Mouse (Mus musculus): ENCODE measurements at regions not wholly inside any gene's neighbourhood (a gene's known extent, or its start where the extent isn't known, plus 50 kb on each side); places are given as distances from the start of the nearest gene placed in this dataset.

DNA sequence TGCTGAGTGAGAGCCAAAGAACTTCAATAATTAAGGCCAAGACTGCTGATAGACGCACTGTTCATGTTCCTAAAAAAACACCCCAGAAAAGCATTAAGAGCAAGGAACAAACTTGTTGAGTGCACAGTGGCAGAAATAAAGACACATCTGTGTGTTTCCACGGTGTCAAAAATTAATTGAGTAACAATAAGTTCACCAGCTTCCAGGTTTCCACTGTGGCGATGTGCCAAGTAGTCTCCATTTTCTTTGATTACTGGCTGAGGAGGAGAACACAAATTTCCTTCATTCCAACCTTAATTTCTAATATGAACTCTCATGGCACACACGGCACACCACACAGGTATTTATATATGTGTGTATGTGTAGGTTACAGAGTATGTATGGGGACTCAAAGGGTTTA lies 54.3 kb upstream of the Lrpap1 start:
- no peaks in the 10 kb centered on the region for H3K4me1 ChIP-seq (ENCODE audit: insufficient read depth, low read length)
- no peak overlapping the region for H3K4me3 ChIP-seq (ENCODE audit: low read depth, low read length)
- 84% methylated on average over 4 of the region's 4 CpGs for WGBS
- H3K9me3 ChIP-seq (ENCODE audit: low read length): no peaks in the 10 kb centered on the region
- no peak for TF ChIP-seq CTCF (IDR thresholded peaks at IDR 0.05)
- H3K9ac ChIP-seq (replicated peaks; ENCODE audit: low read length, poor library complexity, severe bottlenecking): no peak overlapping the region
- no peaks in the 10 kb centered on the region for H3K36me3 ChIP-seq (ENCODE audit: insufficient read depth, low read length)
- no peak overlapping the region for H3K27ac ChIP-seq (ENCODE audit: low read depth, low read length)
- H3K27me3 ChIP-seq (ENCODE audit: insufficient read depth, low read length): no peaks in the 10 kb centered on the region
- no peak for ATAC-seq (ENCODE audit: low FRiP score)
- H3K4me2 ChIP-seq (ENCODE audit: low read depth, low read length, poor library complexity, severe bottlenecking): no peak overlapping the region
- DNase-seq (ENCODE audit: low spot score): no peak

- DNase-seq (ENCODE audit: low spot score): peak; percentile 77
- no peak for ATAC-seq (ENCODE audit: low FRiP score)
These were observed 53.7 kb upstream of the Lrpap1 start for GRCm38 (mm10) chr5:35159178-35159661.

DNA sequence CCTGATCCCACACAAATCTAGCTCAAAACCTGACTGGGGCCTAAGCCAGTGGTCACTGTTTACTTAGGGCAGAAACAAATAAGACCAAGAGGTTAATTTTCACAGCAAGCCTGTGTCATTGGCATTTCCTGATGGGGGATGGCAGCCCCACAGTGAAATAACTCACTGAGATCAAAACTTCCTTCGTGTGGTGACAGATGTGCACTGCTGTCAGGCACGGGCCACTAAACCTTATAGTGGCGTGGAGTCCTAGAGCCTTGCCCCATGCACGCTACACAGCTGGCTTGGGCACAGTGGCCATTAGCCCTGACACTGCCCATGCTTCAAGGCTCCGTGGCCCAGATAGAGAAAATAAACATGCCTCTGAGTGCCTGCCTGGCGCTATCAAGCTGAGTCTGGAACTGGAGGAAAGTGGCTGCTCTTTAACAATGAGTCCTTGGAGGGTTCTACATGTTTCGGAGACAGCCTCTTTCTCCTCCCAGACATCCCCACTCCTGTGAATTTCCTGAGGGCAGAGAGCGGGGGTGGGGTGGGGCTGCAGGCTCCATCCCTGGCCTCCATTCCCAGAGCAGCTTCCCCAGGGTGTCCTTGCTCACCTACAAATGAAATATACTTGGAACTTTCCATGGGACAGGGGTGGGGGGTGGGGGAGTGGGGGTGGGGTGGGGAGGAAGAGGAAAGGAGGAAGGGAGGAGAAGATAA lies 52.9 kb upstream of the Lrpap1 start:
- H3K4me3 ChIP-seq (ENCODE audit: low read depth, low read length): no peak overlapping the region
- no peaks in the 10 kb centered on the region for H3K4me1 ChIP-seq (ENCODE audit: insufficient read depth, low read length)
- no peak for DNase-seq (ENCODE audit: low spot score)
- no peaks in the 10 kb centered on the region for H3K9me3 ChIP-seq (ENCODE audit: low read length)
- no peaks in the 10 kb centered on the region for H3K27me3 ChIP-seq (ENCODE audit: insufficient read depth, low read length)
- WGBS: 65% methylated on average over 8 of the region's 8 CpGs
- H3K4me2 ChIP-seq (ENCODE audit: low read depth, low read length, poor library complexity, severe bottlenecking): no peak overlapping the region
- no peak for ATAC-seq (ENCODE audit: low FRiP score)
- no peak for TF ChIP-seq CTCF (IDR thresholded peaks at IDR 0.05)
- no peak overlapping the region for H3K27ac ChIP-seq (ENCODE audit: low read depth, low read length)
- H3K36me3 ChIP-seq (ENCODE audit: insufficient read depth, low read length): no peaks in the 10 kb centered on the region
- no peak overlapping the region for H3K9ac ChIP-seq (replicated peaks; ENCODE audit: low read length, poor library complexity, severe bottlenecking)

More at GRCm38 (mm10) chr5:35159178-35159661, 53.7 kb upstream of the Lrpap1 start:
- Histone ChIP-seq H3K27ac (ENCODE audit: low read depth, low read length) (no peak overlapping the region), H3K4me1 (ENCODE audit: insufficient read depth, low read length) (no peaks in the 10 kb centered on the region), H3K36me3 (ENCODE audit: insufficient read depth, low read length) (no peaks in the 10 kb centered on the region), H3K27me3 (ENCODE audit: insufficient read depth, low read length) (no peaks in the 10 kb centered on the region), H3K4me2 (ENCODE audit: low read depth, low read length, poor library complexity, severe bottlenecking) (no peak overlapping the region), H3K9ac (replicated peaks; ENCODE audit: low read length, poor library complexity, severe bottlenecking) (no peak overlapping the region), H3K9me3 (ENCODE audit: low read length) (no peaks in the 10 kb centered on the region), H3K4me3 (ENCODE audit: low read depth, low read length) (no peak overlapping the region)
- 62% methylated on average over 9 of the region's 9 CpGs for WGBS
- TF ChIP-seq CTCF (IDR thresholded peaks at IDR 0.05): no peak

DNA sequence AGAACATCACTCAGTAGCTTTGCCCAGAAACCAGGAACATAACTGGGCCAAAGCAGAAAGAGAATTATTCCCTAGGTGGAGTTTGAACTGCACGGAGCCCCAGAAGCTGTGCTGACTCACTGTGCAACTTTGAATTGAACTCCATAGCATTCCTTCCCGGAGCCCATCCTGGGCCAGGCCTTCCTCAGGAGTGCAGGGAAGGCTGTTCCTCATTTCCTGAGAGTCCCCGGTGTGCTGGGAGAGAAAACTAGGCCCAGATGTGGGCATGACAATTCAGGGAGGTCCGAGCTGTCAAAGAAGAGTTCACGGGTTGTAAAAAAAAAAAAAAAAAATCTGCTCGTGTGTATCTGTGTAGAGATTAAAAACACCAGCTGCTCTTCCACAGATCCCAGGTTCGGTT lies 50.8 kb upstream of the Lrpap1 start:
- Histone ChIP-seq H3K4me1 (ENCODE audit: insufficient read depth, low read length) (no peaks in the 10 kb centered on the region), H3K27me3 (ENCODE audit: insufficient read depth, low read length) (no peaks in the 10 kb centered on the region), H3K36me3 (ENCODE audit: insufficient read depth, low read length) (no peaks in the 10 kb centered on the region), H3K27ac (ENCODE audit: low read depth, low read length) (no peak overlapping the region), H3K4me2 (ENCODE audit: low read depth, low read length, poor library complexity, severe bottlenecking) (no peak overlapping the region), H3K9me3 (ENCODE audit: low read length) (no peaks in the 10 kb centered on the region), H3K4me3 (ENCODE audit: low read depth, low read length) (no peak overlapping the region), H3K9ac (replicated peaks; ENCODE audit: low read length, poor library complexity, severe bottlenecking) (no peak overlapping the region)
- no peak for DNase-seq (ENCODE audit: low spot score)
- WGBS: 69% methylated on average over 7 of the region's 7 CpGs
- no peak for TF ChIP-seq CTCF (IDR thresholded peaks at IDR 0.05)
- ATAC-seq (ENCODE audit: low FRiP score): no peak

GRCm38 (mm10) chr5:35155717-35156116 lies 50.2 kb upstream of the Lrpap1 start:
- Histone ChIP-seq H3K27ac (ENCODE audit: low read depth, low read length) (no peak overlapping the region), H3K36me3 (ENCODE audit: insufficient read depth, low read length) (no peaks in the 10 kb centered on the region), H3K4me1 (ENCODE audit: insufficient read depth, low read length) (no peaks in the 10 kb centered on the region), H3K4me3 (ENCODE audit: low read depth, low read length) (no peak overlapping the region), H3K4me2 (ENCODE audit: low read depth, low read length, poor library complexity, severe bottlenecking) (no peak overlapping the region), H3K9me3 (ENCODE audit: low read length) (no peaks in the 10 kb centered on the region), H3K9ac (replicated peaks; ENCODE audit: low read length, poor library complexity, severe bottlenecking) (no peak overlapping the region), H3K27me3 (ENCODE audit: insufficient read depth, low read length) (no peaks in the 10 kb centered on the region)
- 79% methylated on average over 3 of the region's 3 CpGs for WGBS
- ATAC-seq (ENCODE audit: low FRiP score) (no peak), DNase-seq (ENCODE audit: low spot score) (no peak)
- TF ChIP-seq CTCF (IDR thresholded peaks at IDR 0.05): no peak
